Mouse (Mus musculus) kidney, adult 8-10 months (tissue): ENCODE results near the gene Mpp4.

Experiments used
- DNase-seq, 2 experiments: peaks; one replicate each; pipeline ENCODE4 v3.0.0; 2022

The Mpp4 gene

GRCm38 (mm10) chr1:59163030-59163461 is at the start of gene Mpp4:
Gene Mpp4 (minus strand): TSS chr1:59163389.
- DNase-seq: no peak

- no peak for DNase-seq
These were observed 49.8 kb upstream of the Mpp4 start for GRCm38 (mm10) chr1:59212951-59213350.

- peak; percentile 51 to 68 for DNase-seq
These were observed 49.0 kb upstream of the Mpp4 start for GRCm38 (mm10) chr1:59212076-59212779.

GRCm38 (mm10) chr1:59211651-59212050 is 48.5 kb upstream of the Mpp4 start:
- peak; percentile 60 to 67 for DNase-seq

GRCm38 (mm10) chr1:59208331-59208730 is 45.1 kb upstream of the Mpp4 start:
- DNase-seq: no peak

- no peak for DNase-seq
These were observed 41.3 kb upstream of the Mpp4 start for GRCm38 (mm10) chr1:59204489-59204888.

- DNase-seq: no peak
These were observed 39.2 kb upstream of the Mpp4 start for GRCm38 (mm10) chr1:59202367-59202766.

GRCm38 (mm10) chr1:59201561-59201960 is 38.4 kb upstream of the Mpp4 start:
- no peak for DNase-seq

- no peak for DNase-seq
These were observed 37.8 kb upstream of the Mpp4 start for GRCm38 (mm10) chr1:59200960-59201359.

GRCm38 (mm10) chr1:59194979-59195378 is 31.8 kb upstream of the Mpp4 start:
- DNase-seq: no peak

- no peak for DNase-seq
These were observed 24.6 kb upstream of the Mpp4 start for GRCm38 (mm10) chr1:59187786-59188185.

GRCm38 (mm10) chr1:59186317-59186716 is 23.1 kb upstream of the Mpp4 start:
- DNase-seq: no peak

- no peak for DNase-seq
These were observed 22.2 kb upstream of the Mpp4 start for GRCm38 (mm10) chr1:59185410-59185809.

GRCm38 (mm10) chr1:59183045-59183444 is 19.9 kb upstream of the Mpp4 start:
- DNase-seq: no peak

GRCm38 (mm10) chr1:59182373-59182772 is 19.2 kb upstream of the Mpp4 start:
- no peak for DNase-seq

GRCm38 (mm10) chr1:59180003-59180402 is 16.8 kb upstream of the Mpp4 start:
- no peak for DNase-seq

- DNase-seq: no peak
These were observed 15.2 kb upstream of the Mpp4 start for GRCm38 (mm10) chr1:59178401-59178800.

GRCm38 (mm10) chr1:59174514-59175373 is 11.6 kb upstream of the Mpp4 start:
- no peak for DNase-seq

GRCm38 (mm10) chr1:59173023-59173422 is 9.8 kb upstream of the Mpp4 start:
- no peak for DNase-seq

GRCm38 (mm10) chr1:59171875-59172274 is 8.7 kb upstream of the Mpp4 start:
- no peak for DNase-seq

- DNase-seq: no peak
These were observed 7.1 kb upstream of the Mpp4 start for GRCm38 (mm10) chr1:59170290-59170689.

GRCm38 (mm10) chr1:59169586-59169985 is 6.4 kb upstream of the Mpp4 start:
- peak in 1 of 2 experiments; percentile 16 for DNase-seq

GRCm38 (mm10) chr1:59168556-59168955 is 5.4 kb upstream of the Mpp4 start:
- peak in 1 of 2 experiments; percentile 38 for DNase-seq
